Mouse (Mus musculus) small intestine, adult 2 months (tissue): ENCODE measurements around the gene Kremen2.

Experiments used
- CTCF ChIP-seq: fragments of 200-500 bp; IDR thresholded peaks from 2 replicates; pipeline ENCODE4 v1.5.1; 2012; ENCODE audit warnings: low read depth, mild to moderate bottlenecking, control low read depth, inconsistent platforms, low read length, moderate library complexity, mixed read lengths; ENCODE audit not compliant: insufficient replicate concordance, insufficient read length; ENCODE audit errors: extremely low read depth
- POLR2A ChIP-seq: fragments of 200-500 bp; IDR thresholded peaks from 2 replicates; pipeline ENCODE4 v1.6.1; 2012; ENCODE audit warnings: low read depth, mild to moderate bottlenecking, control low read depth, inconsistent platforms, low read length, moderate library complexity

DNA sequence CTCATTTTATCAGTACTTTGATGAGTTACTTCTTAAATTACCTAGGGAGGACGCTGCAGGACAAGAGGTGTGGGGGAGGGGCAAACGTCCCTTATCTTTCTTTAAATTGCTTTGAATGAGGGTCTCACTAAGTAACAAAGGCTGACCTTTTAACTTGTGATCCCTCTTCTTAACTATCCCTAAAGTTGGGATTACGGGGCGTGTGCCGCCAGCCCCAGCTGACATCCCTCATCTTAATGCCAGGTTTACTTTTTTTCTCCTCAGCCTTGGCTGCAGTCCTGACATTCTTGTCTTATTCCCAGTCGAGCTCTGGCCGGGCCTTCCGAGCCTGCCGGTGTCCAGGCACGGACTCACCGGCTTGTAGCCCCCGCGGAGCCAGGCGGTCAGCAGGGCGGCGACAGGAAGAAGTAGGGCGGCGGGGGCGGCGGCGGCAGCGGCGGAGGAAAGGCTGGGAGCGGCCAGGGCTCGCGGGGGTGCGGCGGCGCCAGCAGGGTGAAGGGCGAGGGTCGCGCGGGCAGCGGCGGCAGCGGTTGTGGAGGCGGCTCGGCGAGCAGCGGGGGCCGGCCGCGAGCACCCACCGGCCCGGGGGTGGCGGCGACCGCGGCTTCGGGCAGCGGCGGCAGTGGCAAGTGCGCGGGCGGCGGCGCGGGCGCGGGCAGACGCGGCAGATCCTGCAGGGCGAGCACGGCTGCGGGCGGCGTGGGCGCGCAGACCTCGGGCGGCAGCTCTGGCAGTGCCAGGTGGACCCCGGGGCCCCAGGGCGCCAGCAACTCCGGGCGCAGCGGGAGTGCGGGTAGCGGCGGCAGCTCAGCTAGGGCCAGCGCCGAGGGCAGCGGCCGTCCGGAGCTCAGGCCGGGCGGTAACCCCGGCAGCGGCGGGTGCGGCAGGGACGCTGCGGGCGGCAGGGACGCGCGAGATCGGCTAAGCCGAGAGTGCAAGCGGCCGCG, 46.2 kb downstream of the Kremen2 start:
- no peak for TF ChIP-seq POLR2A
- TF ChIP-seq CTCF = no peak
